Mouse (Mus musculus) right cerebral cortex, postnatal 25 days (tissue): Measurements from ENCODE around the gene Ggct.
"Not testable (repeated sequence)": the region's sequence is repeated elsewhere in the genome, so short reads cannot be mapped to it uniquely, and the experiment has no call there.

Experiments used
- DNase-seq: peaks from one replicate; pipeline ENCODE4 v3.0.0; 2022

Ggct gene

DNA sequence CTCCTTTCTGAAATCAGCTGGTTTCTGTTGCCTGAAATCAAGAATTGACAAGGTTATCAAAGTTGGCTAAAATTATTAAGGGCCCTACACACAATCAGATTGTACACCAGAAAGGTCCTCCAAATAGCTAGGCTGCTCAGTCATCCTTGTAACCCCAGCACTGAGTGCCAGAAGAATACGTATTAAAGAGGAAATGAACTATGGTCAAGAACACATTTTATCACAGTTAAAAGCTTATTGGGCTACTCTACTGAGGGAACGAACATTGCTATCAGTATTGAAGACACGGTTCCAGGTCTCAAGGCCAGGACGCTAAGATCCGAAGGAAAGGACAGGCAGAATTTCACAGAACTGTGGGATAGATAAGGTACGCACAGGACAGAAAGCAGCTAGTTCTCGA is 609 bp downstream of the Ggct start:
- no peak for DNase-seq

DNA sequence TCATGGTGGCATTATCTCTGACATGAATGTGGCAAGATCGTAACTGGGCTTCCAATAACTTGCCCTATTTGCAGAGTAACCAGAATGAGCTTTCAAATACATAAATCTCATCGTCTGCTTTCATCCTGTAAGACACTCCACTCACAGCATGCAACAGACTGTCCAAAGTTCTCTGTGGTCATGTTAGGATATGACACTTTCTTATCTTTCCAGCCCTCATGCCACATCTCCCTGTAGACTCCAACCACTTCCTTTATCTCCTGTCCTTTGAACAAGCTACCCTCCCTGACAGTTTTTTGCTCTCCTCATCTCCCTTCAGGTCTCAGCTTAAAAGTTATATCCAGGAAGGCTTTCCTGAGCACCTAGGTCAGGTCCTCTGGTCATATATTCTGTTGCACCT is 1.6 kb downstream of the Ggct start:
- DNase-seq: no peak

DNA sequence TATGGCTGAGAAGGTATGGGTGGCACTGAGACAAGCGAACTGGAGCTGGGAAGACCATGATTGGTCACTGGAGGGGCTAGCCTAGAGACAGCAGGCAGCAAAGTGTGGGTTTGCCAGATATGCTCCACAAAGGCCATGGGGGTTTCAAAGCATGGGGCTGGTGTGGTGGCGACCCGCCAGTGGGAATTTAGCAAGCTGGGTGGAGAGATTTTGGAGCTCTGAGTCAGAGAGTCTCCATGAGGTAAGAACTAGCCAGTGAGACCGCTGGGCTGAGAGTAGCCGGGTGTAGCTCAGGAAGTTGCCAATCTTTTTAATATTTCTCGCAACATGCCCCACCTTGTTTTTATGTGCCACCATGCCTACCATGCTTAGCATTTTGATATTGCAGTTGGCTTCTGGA is 4.6 kb downstream of the Ggct start:
- DNase-seq: no peak

DNA sequence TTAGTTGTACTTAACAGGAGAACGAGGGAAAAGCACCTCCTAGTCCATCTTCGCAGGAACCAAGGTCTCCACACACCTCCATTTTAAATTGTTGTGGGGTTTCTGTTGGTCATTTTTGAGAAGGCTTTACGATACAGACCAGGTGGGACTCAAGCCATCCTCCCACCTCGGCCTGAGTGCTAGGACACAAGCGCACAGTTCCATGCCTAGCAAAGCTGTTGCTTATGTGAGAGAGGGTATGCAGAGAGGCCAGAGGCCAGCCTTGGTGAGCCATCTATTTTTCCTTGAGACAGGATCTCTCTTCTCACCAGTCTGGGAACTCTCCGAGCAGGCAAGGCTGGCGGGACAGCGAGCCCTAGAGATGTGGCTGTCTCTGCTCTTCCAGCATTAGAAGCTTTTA is 8.7 kb downstream of the Ggct start:
- no peak for DNase-seq

DNA sequence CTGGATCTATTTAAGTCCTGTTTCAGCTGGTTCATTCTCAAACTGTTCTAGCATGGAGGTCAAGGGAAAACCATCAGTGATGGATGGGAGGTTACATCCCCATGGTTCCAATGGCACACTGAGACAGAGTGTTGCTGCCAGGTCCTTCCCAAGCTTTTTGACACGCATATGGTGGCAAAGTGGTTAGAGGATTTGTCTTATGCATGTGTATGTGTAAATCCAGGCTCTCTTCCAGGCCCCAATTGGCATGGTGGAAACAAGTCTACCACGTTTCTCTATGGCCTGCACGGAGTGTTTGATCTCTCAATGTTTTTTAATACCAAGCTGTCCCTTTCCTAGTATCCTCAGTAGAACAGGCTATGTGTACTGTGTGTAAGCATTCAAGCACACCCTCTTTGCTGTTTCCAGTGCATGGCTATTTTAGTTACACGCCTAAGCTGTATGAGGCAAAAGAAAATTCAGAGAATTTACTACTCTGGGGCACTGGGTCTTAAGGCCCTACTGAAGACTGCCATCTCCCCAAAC is 9.2 kb downstream of the Ggct start:
- DNase-seq: no peak

DNA sequence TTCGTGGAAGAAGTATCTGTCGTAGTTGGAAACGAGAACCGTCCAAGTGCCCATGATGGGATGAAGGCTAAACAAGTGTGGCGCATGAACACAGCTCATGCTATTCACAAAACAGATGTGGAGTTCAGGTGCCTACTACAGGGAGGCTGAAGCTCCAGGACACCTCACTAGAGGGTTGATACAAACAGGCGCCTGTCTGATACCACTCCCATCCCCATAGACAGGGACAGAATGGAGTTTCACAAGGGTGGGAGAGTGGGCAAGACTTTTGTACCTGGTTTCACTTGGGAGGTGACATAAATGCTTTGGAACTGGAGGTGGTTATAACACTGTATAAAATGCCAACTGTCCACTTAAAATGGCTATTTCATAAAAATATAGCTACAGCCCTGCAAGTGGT is 13.3 kb downstream of the Ggct start:
- no peak for DNase-seq

DNA sequence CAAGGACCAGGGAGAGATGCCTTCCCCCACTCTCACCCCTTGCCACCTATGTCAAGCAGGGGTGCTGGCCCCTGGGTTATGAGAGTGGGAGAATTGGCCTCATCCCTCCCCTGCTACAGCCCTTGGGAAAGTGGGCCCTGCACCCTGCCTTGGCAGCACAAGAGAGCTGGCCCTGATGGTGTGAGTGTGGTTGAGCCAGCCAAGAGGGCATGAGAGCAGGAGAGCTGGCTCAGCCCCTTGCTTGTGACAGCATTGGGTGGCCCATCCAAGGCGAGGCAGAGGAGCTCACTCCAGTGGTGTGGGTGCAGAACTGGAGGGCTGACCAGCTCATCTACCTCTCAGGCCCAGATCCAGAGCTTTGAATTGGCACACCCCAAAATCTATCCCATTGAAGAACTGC is 17.1 kb downstream of the Ggct start:
- DNase-seq: no peak

DNA sequence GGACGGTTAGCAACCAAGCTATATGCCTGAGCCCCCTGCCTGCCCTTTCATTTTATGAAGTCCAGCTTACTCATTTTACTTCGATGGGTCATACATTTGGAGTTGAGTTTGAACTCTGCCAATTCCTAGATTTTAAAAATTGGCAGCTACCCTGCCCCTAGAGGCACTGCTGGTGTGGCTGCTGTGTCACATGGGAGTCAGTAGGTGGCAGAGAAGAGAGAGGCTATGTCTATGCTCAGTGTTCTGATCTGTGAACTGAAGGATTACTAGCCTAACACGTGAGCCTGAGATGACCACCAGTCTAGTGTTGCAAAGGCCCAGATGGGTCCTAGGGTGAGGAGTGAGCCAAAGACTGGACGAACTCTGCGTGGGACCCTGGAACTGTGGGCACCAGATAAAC is 18.2 kb downstream of the Ggct start:
- no peak for DNase-seq

DNA sequence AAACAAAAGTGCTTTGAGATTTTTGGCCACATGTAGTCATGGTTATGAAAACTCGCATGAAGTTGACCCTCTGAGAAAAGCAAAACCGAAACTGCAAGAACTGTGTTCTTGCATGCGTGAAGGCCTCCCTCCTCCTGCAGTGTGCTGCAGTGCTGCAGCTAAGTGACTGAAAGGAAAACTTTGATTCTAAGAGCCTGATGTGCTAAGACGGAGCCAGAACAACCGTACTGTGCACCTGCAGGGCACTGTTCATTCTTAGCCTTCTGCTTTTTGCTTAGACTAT is 19.9 kb downstream of the Ggct start:
- no peak for DNase-seq

DNA sequence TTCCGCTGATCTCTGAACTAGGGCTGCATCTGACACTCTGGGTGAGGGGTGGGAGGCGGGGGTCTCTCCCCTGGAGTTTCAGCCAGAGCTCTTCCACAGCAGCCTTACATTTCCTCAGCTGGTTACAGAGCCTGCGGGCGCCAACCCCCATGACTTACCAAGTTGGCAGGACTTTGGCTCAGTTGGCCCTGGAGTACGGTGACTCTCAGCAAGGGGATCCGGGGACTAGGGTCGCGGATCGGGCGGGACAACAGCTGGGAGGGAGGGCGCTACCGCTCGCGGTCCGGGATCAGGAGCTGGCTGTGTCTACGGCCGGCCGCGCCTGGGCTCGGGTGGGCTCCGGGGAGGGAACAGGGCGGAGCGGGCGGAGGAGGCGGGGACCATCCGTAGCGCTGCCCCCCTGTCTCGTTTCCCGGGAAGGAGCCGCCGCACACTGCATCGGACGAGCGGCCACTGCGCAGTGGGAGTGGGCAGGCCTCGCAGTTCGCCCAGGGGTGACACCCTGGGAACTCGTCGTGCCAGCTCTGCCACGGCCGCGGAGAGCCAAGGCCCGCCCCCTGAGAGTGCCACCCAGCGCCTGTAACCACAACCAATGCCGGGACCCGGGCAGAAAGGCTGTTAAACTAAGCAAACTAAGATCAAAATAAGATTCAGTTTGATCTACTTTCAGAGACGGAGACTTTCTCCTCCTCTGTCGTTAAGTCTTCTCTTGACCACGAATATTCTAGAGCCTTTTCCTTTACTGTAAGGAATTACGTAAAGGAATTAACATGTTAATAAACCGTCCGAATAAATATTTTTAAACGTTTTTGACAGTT is 20.4 kb downstream of the Ggct start, which contains the start of gene Nod1:
Gene Nod1 (minus strand): TSS at position 502 of the 818 bp plus-strand sequence.
- peak; percentile 51 for DNase-seq

DNA sequence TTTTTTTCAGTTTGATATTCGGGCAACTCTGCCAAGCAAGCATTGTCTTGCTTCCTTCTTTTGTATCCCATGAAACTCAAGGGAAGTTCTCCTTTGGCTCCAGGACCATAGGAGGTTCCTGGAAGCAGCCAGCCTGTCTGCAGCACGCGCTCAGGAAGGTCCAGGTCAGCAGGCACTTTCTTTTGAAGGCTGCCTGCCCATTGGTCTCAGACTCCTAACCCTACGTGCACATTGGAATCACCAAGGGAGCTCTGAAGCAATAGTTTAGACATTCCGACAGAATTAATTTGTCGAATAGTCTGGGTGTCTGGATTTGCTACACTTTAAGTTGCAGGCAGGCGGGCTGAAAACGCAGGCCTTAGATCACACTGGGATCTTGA is 21.0 kb downstream of the Ggct start:
- DNase-seq: no peak

DNA sequence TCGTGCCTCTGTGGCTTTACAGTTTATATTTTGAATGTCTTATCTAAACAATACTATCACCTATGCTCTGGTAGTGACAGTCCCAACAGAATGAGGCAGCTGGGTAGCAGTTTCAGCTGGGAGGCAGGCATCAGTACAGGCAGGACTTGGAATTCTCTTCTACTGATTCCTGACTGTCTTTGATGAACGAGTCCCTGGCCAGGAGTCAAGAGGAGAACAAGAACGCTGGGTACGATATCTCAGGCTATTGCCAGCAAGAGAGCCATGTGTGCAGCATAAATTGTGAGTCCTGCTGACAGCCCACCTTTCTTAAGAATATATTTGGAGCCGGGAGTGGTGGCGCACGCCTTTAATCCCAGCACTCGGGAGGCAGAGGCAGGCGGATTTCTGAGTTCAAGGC is 22.2 kb downstream of the Ggct start:
- no peak for DNase-seq

DNA sequence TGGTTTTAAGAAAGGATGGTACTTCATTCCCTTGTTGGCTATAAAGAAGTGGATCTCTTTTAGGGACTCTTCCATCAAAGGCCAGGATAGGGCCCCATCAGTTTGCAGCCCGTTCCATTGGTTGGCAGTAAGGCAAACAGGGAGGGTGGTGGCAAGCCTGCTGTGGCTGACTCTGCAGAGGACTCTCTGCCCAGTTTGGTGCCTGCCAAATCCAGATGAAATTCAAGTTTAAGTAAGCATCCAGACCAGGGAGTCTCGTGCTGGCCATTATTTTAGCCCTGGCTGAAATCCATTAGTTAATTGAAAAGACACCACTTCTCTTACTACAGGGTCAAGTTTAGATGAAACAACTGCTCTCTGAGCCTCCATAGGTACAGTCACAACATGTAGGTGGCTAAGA is 22.9 kb downstream of the Ggct start:
- DNase-seq: no peak

DNA sequence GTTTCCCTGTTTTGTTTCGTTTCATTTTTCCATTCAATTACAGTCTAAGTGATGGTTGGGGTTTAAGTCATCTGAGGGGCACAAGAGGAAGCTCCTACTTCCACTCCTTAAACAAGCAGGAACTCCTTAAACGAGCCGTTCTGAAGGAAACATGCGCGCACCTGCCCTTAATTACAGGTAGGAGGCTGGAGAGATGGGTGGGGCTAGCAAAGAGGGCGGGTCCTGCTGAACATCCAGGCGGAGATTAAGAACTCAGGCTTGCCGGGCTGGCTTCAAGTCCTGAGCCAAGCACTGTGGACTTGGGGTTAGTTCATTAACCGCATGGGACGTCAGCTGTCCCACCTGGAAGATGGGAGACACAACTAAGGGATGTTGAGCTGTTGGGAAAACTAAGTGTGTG is 25.2 kb downstream of the Ggct start:
- no peak for DNase-seq

DNA sequence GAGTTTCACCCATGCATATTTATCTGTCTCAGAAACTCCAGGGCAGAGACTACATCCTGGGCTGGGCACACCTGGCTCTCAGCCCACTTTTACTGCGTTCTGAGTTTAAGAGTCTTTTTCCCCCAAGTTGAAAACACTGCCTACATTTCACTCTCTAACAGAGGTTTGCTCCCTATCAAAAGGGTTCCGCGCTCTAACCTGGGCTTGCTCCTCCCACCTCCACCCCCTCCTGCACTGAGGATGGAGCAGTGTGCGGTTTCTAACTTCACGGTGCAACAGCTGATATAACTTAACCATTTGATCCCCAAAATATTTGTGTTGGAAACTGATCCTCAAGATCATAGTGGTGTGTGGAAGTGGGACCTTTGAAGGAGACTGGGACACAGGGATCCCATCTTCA is 27.5 kb downstream of the Ggct start:
- no peak for DNase-seq

DNA sequence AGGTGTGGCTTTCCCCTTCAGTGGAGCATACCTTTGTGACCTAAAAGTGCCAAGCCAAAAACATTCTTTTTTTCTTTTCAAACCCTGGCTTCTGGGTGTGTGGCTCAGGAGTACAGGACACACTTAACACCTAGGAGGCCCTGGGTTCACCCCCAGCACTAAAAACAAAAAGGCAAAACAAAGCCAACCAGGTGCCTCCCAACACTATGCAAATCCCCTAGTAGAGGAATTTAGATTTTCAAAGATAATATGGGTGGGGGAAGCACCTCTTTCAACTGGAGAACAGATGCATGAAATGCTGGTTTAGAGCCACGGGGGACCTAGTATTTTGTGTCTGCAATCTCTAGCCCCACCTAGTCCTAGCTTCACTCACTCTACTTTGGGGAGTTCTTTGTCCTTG is 28.0 kb downstream of the Ggct start:
- no peak for DNase-seq

DNA sequence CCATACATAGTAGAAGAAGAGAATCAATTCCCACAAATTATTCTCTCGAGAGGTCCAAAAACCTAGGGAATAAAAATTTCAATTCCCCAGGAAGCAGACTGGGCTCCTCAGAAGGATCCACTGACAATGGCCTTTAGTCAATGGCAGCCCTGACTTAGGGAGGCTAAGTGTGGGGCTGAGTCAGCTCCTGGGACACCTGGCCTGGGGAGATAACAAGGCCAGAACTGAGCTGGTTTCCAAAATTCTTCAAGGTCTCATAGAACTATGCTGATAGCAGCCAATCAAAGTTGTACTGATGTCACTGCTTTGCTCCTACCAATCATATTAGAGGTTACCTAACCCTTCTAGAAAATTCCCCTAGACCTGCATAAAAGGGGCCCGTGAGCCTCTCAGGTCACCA is 29.2 kb downstream of the Ggct start:
- no peak for DNase-seq

DNA sequence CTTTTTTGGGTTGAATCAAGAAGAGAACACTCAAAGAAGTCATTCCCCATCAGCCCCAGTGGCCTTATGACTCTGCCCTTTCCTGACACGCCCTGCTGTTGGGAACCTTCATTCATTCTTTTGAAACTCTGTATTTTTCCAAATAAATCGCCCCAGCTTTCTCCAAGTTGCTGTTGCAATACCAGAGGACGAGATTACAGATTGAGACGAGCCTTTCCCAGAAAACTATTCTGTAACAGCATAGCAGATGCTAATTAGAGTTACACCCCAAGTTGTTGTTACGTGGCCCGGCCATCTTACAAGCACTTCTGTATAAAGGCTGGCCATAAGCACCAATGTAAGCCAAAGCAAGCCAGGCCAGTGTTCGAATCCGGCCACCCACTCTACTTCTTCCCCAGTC is 35.1 kb downstream of the Ggct start:
- no peak for DNase-seq

DNA sequence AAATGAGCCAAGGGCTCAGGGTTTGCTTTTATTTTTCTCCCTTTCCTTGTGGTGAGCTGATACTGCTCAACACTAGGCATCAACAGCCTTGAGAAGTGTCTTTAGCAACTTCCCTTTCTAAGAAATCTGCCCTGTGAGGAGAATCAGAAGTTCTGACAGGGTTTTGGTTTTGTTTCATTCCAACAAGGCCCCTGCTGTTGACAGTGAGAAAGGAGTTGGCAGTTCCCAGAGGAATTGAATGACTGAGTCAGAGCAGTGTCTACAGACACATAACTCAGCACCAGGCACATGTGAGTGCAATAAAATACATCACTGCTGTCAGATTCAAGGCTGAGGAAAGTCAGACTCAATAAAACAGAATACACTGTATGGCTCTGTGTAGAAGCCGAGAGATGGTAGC is 36.3 kb downstream of the Ggct start:
- no peak for DNase-seq

DNA sequence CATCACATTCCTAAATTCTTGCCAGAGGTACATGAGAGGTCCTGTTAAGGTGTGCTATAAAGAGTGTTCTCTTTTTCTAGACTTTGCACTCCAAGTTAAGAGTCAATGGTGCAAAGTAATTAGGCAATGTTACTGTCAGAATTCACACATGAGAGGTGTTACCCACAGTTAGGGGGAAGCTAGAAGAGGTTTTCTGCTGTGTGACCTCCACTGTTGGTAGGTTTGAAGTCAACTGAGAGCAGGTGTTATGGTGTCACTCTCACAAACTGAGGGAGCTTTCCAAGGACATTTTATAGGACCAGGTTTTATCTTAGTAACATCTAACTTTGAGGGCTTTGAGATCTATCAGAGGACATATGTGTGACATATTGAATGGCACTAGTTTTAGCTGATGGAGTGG is 36.8 kb downstream of the Ggct start:
- no peak for DNase-seq

DNA sequence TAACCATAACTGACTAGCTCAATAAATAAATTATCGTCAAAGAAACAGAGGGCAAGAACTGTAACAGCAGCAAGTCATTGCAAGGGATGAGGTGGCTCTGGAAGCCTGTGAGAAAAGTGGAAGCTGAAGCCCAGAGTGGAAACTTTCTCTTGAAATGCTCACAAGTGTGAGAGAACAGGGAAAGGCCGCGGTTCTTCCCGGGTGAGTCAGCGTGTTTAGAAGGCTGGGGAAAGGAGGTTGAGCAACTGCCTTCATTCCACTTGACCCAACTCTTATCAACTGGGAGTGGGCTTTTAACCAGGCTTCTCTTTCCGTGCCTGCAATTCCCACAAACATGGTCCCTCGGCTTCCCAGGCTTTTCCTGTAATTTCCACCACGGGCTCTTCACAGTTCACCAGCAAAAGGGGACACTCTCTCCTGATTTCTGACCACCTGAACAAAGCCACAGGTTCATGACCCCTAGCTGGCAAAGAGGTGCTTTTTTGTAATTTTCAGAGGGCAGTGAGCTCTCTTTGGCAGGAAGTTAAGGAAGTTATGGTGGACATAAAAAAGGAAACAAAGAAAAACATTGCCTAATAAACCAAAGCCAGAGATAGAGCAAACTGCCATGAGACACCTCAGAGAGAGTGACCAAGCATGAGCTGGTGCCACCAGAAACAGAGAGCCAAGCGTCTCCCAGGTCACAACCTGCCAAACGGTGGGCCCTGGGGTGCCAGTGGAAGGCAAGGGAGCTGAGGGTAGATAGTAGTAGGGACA is 37.9 kb downstream of the Ggct start:
- no peak for DNase-seq

DNA sequence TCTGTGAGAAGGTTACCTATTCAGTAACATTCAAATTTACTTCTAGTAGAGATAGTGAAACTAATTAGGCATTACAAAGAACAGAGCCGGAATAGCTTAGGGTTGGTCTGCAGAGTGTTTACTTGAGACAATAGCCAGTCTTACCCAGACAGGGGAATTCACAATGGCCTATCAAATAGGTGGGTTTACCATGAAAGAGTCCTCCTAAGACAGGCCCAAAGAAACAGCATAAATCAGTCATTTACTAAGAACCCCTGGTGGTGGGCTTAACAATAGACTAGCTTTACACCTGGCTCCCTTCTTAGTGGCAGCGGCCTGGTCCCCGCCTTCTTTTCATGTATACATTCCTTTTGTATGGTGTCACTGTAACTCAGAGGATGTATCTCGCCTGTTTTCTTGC is 39.4 kb downstream of the Ggct start:
- DNase-seq: not testable (repeated sequence)

DNA sequence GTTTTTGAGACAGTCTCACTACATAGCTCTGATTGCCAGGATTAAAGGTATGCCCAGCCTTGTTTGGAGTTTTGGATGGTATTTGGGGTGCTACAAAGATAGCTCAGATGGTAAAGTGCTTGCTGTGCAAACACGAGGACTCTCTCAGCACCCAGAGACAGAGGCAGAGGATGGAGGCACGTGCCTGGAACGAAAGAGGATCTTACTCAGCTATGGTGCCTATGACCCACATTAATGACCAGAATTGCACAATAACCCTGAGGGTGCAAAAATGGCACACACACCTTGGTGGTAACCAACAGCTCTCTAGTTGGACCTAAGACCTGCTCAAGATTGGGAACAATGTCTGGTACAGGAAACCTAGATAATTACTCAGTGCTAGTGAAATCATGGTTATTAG is 40.2 kb downstream of the Ggct start:
- DNase-seq: no peak

DNA sequence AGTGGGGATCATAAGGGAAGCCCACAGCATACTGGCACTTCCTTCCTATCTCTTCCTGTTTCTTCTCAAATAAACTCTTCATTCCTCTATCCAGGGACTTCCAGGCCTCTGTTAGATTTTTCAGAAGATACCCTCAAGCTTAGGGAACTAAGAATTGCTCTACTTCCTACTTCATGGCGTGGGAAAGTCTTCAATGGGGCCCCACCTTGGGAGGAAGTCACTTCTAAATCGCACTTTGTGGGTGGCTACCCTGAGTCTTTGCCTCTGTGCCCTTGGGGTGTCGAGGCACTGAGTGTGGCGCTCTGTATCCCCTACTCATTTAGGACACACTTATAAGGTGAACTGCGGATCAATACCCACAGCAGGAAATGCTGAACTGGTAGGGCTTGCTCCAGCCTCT is 44.1 kb downstream of the Ggct start:
- no peak for DNase-seq
